Mouse (Mus musculus): ENCODE results near the gene Gm17364. TPM values are rescaled to one million over a fixed set of nuclear protein-coding genes. Genes with fewer than 3 reads are reported as not detected.

Gm17364 gene
- polyA plus RNA-seq, 1 experiment: not detected

Other genes with a start within 250 kb of the Gm17364 start
- gene Mak, start 194.3 kb downstream of the Gm17364 start, polyA plus RNA-seq (2012; rRNA removed): 0.58 and 0.61 TPM in 2 replicates
- gene Gcm2, start 162.9 kb downstream of the Gm17364 start, polyA plus RNA-seq (2012; rRNA removed): not detected in 2 replicates
- gene Sycp2l, start 159.7 kb downstream of the Gm17364 start, polyA plus RNA-seq (2012; rRNA removed): not detected in 2 replicates
- 17.1 and 22.1 TPM in 2 replicates for gene Elovl2, start 53.6 kb downstream of the Gm17364 start, polyA plus RNA-seq (2012; rRNA removed)
- gene Smim13, start 24.1 kb downstream of the Gm17364 start, polyA plus RNA-seq (2012; rRNA removed): 4.1 and 4.9 TPM in 2 replicates
- 28.2 and 30.1 TPM in 2 replicates for gene Nedd9, start 213.4 kb upstream of the Gm17364 start, polyA plus RNA-seq (2012; rRNA removed)